Mouse (Mus musculus): ENCODE results near the gene Fyn. TPM values are rescaled to one million over a fixed set of nuclear protein-coding genes. Genes with fewer than 3 reads are reported as not detected.

Fyn gene
- polyA plus RNA-seq, 1 experiment: 76.1 TPM

DNA sequence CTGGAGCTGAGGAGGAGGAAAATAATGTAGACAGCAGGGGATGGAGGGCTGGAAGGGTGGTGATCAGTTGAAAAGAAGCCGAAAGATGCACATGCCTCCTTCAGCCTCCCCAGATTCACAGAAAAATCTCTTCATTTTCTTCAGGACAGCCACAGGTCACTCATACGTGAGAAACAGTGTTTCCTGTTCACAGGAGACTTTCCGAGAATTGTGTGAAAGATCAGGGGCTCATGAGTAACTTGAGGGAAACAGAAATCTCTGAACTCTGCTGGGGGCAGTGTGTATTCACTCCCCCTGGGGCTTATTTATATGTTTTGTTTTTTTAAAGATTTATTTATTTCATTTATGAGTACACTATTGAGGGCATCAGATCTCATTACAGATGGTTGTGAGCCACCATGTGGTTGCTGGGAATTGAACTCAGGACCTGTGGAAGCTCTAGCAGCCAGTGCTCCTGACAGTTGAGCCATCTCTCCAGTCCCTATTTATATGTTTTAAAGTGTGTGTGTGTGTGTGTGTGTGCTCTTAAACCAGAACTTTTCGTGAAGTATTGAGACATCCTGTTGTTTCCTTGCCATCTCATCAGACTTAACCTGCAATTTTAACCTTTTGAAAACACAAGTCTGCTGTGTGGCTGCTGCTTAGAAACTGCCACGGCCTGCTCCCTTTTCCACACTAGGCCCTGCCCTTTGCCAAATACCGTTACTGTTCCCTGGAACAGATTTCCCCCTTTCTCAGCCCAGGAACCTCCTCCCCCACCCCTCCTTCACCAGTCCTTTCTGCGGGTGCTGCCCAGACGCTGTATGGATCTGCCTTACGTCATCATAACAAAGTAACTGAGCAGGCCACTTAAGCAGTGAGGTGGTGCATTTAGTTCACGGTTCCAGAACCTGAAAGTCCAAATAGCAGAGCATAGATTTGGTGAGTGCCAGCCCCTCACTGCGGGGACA is 118.1 kb downstream of the Fyn start:
- DNase-seq: no peak

DNA sequence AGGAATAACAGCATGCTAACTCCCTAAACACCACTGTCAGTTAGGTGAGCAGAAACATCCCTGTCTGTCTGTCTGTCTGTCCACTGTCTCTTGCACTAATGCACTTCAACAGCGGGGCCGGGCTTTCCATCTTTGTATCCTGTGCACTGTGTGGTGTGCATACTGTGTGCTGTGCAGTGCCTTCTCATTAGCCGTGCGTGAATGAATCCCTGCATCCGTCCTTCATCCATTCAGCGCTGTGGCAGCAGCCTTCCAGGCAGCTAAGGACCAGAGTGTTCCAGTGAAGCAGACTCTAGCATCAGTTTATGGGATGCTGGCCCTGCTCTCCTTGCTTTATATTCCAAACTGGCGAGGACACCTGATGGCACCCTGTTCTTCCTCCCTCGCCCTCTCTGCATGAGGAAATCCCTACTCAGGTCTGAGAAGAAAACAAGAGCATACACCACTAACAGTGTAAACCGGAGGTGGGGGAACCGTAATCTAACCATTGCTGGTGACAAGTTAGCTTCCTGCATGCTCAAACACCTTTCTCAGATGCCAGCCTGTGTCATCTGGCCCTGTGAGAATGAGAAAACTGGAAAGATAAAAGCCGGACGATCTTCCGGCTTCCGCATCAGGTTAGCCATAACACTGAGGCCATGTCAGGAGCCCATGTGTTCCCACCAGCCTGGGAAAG is 119.2 kb downstream of the Fyn start:
- H3K27ac ChIP-seq (ENCODE audit: control insufficient read depth, insufficient read depth, low read length): peak overlapping the region; percentile 95
- TF ChIP-seq POLR2A (IDR thresholded peaks at IDR 0.05; ENCODE audit: control insufficient read depth, extremely low read depth, insufficient read depth, low read length, poor library complexity) (0 out of 2 replicates have a peak, but pooled peaks have one; percentile 25), CTCF (IDR thresholded peaks at IDR 0.05; ENCODE audit: borderline replicate concordance, control insufficient read depth, extremely low read depth, insufficient read depth, low read length, poor library complexity) (no peak)
- no peaks in the 10 kb centered on the region for H3K27me3 ChIP-seq (ENCODE audit: control insufficient read depth, insufficient read depth, low read length)
- H3K4me3 ChIP-seq (ENCODE audit: control insufficient read depth, insufficient read depth, low read length): no peak overlapping the region
- peaks cover 61% of the 10 kb centered on the region for H3K4me1 ChIP-seq (replicated peaks; ENCODE audit: control insufficient read depth, insufficient read depth, low read length)
- WGBS: 66% methylated on average over 14 of the region's 14 CpGs
- peak; percentile 33 for DNase-seq
- H3K36me3 ChIP-seq (ENCODE audit: control insufficient read depth, insufficient read depth, low read length): no peaks in the 10 kb centered on the region

More for the DNA sequence above, 118.1 kb downstream of the Fyn start:
- TF ChIP-seq POLR2A (IDR thresholded peaks at IDR 0.05; ENCODE audit: control insufficient read depth, extremely low read depth, insufficient read depth, low read length, poor library complexity) (no peak), CTCF (IDR thresholded peaks at IDR 0.05; ENCODE audit: borderline replicate concordance, control insufficient read depth, extremely low read depth, insufficient read depth, low read length, poor library complexity) (no peak)
- Histone ChIP-seq H3K27ac (ENCODE audit: control insufficient read depth, insufficient read depth, low read length) (peak overlapping the region; percentile 65; the same call in 1 of the 2 replicates), H3K4me1 (replicated peaks; ENCODE audit: control insufficient read depth, insufficient read depth, low read length) (peaks cover 55% of the 10 kb centered on the region), H3K27me3 (ENCODE audit: control insufficient read depth, insufficient read depth, low read length) (no peaks in the 10 kb centered on the region), H3K4me3 (ENCODE audit: control insufficient read depth, insufficient read depth, low read length) (no peak overlapping the region), H3K36me3 (ENCODE audit: control insufficient read depth, insufficient read depth, low read length) (no peaks in the 10 kb centered on the region)
- 75% methylated on average over 11 of the region's 11 CpGs for WGBS

DNA sequence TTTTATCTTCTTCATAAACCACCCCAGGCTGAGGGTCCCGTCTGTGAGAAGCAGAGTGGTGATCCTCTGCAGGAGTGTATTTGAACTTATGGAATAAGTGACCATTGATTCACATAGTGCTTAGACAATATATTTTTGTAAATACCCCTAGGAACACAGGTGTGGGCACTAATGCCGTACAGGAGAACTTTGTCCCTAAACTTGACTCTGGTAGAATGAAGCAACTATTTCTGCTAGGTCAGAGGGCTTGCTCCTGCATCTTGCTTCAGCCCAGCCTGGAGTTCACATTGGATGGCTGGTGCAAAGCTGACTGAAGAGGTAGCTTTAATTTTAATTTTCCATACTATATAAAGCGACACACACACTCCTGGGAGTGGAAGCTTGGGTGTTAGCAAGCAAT is 119.9 kb downstream of the Fyn start:
- Histone ChIP-seq H3K36me3 (ENCODE audit: control insufficient read depth, insufficient read depth, low read length) (no peaks in the 10 kb centered on the region), H3K27me3 (ENCODE audit: control insufficient read depth, insufficient read depth, low read length) (no peaks in the 10 kb centered on the region), H3K4me1 (replicated peaks; ENCODE audit: control insufficient read depth, insufficient read depth, low read length) (peaks cover 66% of the 10 kb centered on the region), H3K4me3 (ENCODE audit: control insufficient read depth, insufficient read depth, low read length) (no peak overlapping the region), H3K27ac (ENCODE audit: control insufficient read depth, insufficient read depth, low read length) (peak overlapping the region; percentile 95)
- no peak for TF ChIP-seq CTCF (IDR thresholded peaks at IDR 0.05; ENCODE audit: borderline replicate concordance, control insufficient read depth, extremely low read depth, insufficient read depth, low read length, poor library complexity)
- TF ChIP-seq POLR2A (IDR thresholded peaks at IDR 0.05; ENCODE audit: control insufficient read depth, extremely low read depth, insufficient read depth, low read length, poor library complexity): no peak
- no peak for DNase-seq
- whole genome bisulfite sequencing: 68% methylated on average over 3 of the region's 3 CpGs

DNA sequence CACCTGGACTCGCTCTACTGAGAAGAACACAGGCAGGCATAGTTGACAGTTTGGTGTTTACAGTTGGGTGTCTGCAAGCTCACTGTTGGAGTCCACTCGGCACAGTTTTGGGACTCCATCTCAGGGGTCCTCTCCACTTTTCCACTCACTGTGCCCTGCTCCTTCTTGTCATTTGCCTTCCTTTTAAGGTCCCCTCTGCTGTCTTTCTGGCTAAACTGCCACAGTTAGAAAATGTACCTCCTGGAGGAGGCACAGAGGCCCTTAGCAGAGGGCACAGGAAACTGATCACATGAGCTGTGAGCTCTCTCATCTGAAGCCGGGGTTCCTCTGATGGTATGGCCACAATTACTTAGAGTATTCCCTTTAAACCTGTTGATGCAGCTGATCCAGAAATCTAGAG is 120.3 kb downstream of the Fyn start:
- 24% methylated on average over 3 of the region's 3 CpGs for WGBS
- DNase-seq: peak; percentile 54
- H3K36me3 ChIP-seq (ENCODE audit: control insufficient read depth, insufficient read depth, low read length): no peaks in the 10 kb centered on the region
- peak overlapping the region; percentile 95 for H3K27ac ChIP-seq (ENCODE audit: control insufficient read depth, insufficient read depth, low read length)
- no peak for TF ChIP-seq CTCF (IDR thresholded peaks at IDR 0.05; ENCODE audit: borderline replicate concordance, control insufficient read depth, extremely low read depth, insufficient read depth, low read length, poor library complexity)
- TF ChIP-seq POLR2A (IDR thresholded peaks at IDR 0.05; ENCODE audit: control insufficient read depth, extremely low read depth, insufficient read depth, low read length, poor library complexity): 0 out of 2 replicates have a peak, but pooled peaks have one; percentile 16
- H3K4me1 ChIP-seq (replicated peaks; ENCODE audit: control insufficient read depth, insufficient read depth, low read length): peaks cover 66% of the 10 kb centered on the region
- no peak overlapping the region for H3K4me3 ChIP-seq (ENCODE audit: control insufficient read depth, insufficient read depth, low read length)
- H3K27me3 ChIP-seq (ENCODE audit: control insufficient read depth, insufficient read depth, low read length): no peaks in the 10 kb centered on the region

DNA sequence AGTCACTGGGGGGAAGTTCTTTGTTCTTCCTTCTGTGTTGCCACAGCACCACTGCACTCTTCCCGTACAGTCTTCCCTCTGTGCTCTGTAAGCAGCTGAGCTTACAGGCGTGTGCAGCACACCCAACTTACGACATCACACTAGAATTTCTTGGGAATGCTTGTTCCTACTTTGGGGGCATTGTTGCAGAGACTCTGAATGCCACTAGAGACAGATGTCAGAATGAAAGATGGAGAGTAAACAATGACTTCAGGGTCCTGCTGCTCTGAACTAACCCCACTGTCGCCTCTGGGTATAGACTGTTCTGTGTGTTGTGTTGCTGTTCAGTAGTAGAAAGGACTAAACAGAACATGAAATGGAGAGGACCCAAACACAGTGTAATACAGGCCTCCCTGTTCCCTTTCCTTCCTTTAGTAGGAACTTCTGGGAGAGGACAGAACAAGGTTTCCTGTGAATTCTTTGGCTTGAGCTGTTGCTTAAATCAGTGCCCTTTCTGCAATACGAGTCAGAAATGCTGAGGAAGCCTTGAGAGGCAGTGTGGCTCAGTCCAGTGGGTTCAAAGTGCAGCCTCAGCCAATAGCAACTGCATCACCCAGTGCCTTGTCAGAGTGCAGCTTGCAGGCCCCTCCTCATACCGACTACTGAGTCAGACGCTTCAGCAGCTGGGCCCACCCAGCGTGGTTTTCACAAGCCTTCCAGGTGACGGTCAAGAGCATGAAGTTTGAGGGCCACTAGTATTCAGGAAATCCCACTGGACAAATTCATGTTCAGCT is 121.9 kb downstream of the Fyn start:
- TF ChIP-seq POLR2A (IDR thresholded peaks at IDR 0.05; ENCODE audit: control insufficient read depth, extremely low read depth, insufficient read depth, low read length, poor library complexity) (no peak), CTCF (IDR thresholded peaks at IDR 0.05; ENCODE audit: borderline replicate concordance, control insufficient read depth, extremely low read depth, insufficient read depth, low read length, poor library complexity) (no peak)
- DNase-seq: peak; percentile 33
- Histone ChIP-seq H3K27ac (ENCODE audit: control insufficient read depth, insufficient read depth, low read length) (no peak overlapping the region), H3K4me3 (ENCODE audit: control insufficient read depth, insufficient read depth, low read length) (no peak overlapping the region), H3K4me1 (replicated peaks; ENCODE audit: control insufficient read depth, insufficient read depth, low read length) (peaks cover 58% of the 10 kb centered on the region), H3K36me3 (ENCODE audit: control insufficient read depth, insufficient read depth, low read length) (no peaks in the 10 kb centered on the region), H3K27me3 (ENCODE audit: control insufficient read depth, insufficient read depth, low read length) (no peaks in the 10 kb centered on the region)
- WGBS: 60% methylated on average over 9 of the region's 9 CpGs

DNA sequence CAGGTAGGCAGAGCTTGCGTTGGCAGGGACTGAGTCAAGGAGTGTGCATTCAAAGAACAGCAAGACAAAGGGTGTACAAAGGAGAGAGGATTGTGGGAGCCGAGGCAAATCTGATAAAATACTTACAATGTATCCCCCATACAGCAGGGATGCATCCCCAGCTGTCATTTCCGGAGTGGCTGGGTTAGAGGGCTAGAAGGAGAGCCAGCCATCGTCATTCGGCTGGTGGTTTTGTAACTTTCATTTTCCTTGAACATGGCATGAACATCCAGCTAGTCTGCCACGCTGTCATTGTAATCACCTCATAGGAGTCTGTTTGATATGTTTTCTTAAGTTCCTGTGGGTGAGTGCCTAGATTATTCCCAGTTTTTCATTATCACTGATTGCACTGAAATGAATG is 123.5 kb downstream of the Fyn start:
- peaks cover 49% of the 10 kb centered on the region for H3K4me1 ChIP-seq (replicated peaks; ENCODE audit: control insufficient read depth, insufficient read depth, low read length)
- TF ChIP-seq CTCF (IDR thresholded peaks at IDR 0.05; ENCODE audit: borderline replicate concordance, control insufficient read depth, extremely low read depth, insufficient read depth, low read length, poor library complexity) (no peak), POLR2A (IDR thresholded peaks at IDR 0.05; ENCODE audit: control insufficient read depth, extremely low read depth, insufficient read depth, low read length, poor library complexity) (no peak)
- H3K27me3 ChIP-seq (ENCODE audit: control insufficient read depth, insufficient read depth, low read length): no peaks in the 10 kb centered on the region
- 58% methylated on average over 6 of the region's 6 CpGs for WGBS
- no peak overlapping the region for H3K27ac ChIP-seq (ENCODE audit: control insufficient read depth, insufficient read depth, low read length)
- no peaks in the 10 kb centered on the region for H3K36me3 ChIP-seq (ENCODE audit: control insufficient read depth, insufficient read depth, low read length)
- no peak overlapping the region for H3K4me3 ChIP-seq (ENCODE audit: control insufficient read depth, insufficient read depth, low read length)
- no peak for DNase-seq
